Mouse (Mus musculus): ENCODE data around the gene Abhd16b. TPM values are rescaled to one million over a fixed set of nuclear protein-coding genes. Genes with fewer than 3 reads are reported as not detected.

Gene Abhd16b
- not detected for polyA plus RNA-seq (2017; shearing (Covaris generic))

DNA sequence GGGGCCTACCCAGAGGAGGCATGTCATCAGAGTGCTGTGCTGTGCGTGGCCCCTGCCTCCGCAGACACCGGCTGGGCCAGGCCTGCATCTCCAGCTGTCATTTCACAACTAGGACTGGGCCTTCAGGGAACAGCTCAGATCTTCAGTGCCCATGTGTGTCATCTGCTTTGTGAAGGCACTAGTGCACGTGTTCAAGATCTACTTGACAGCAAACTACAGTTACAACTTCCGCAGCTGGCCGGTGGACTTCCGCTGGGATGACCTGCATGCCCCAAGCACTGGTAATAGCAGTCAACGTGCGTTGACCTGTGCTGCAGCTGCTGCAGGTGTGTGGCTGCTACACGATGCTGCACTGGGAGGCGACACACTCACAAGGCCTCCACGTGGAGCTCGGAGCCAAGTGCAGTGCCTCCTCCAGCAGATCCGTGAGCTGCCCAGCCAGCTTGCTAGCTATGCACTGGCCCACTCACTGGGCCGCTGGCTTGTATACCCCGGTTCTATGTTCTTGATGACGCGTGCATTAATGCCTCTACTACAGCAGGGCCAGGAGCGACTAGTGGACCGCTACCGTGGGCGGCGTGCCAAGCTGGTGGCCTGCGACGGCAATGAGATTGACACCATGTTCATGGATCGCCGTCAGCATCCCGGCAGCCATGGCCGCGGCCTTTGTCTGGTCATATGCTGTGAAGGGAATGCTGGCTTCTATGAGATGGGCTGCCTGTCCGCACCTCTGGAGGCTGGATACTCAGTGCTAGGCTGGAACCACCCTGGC lies at the start of gene Abhd16b:
Gene Abhd16b (plus strand): TSS at position 51 of the 772 bp plus-strand sequence.

DNA sequence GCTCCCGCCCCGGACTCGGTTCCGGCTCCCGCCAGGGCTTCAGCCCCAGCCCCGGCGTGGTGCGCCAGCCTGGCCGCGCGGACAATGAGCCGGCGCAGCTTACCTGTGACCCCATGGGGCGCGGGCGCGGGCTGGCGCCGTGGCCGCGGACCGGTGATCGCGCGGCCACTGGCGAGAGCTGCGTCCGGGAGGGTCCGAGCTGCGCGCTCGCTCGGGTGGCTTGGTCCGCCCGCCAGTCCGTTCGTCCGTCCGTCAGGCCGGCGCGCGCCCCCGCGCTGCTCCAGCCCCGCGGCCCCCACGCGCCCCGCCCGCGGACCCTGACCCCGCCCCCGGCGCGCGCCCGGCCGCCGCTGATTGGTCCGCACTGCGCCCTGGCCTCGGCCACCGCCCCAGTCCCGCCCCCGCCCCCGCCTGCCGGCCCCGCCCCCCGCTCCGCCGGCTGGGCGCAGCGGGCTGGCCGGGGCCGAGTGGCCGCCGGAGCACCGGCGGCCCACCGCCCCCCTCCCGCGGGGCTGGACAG lies 33.8 kb upstream of the Abhd16b start, which contains the start of gene Zbtb46:
Gene Zbtb46 (minus strand): TSS at position 274 of the 520 bp plus-strand sequence.

DNA sequence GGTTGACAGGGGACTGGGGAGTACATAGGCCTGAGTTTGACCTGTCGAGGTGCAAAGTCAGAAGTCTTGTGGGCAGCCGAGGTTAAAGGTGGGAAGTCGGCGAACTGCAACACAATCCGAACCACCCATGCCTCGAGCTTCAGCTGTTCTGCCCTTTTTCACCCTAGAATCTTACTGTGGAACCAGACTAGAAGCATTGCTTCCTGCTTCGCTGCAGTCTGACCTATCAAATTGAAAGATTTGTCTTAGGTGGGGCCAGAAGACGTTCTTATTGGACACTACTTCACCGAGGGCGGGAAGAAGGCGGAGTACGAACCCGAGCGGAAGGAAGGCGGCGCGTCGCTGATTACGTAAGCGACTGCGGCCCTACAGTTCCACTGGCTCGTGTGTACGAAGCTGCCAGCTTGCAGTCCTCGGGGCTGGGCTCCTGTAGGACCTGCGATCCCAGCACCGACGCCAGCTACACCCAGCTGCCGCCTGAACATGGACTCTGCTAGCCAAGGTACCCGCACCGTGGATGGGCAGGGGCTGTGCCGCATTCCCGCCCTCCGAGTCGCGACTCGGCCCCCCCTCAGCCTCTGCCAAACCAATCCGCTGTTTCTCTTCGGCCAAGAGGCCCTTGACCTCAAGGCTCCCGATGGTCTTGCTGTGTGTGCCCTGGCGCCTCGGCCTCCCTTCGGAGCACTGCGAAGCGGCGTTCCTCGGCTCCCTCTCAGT lies 4.0 kb downstream of the Abhd16b start, which contains the start of gene Tpd52l2:
Gene Tpd52l2 (plus strand): TSS at position 312 of the 717 bp plus-strand sequence.

DNA sequence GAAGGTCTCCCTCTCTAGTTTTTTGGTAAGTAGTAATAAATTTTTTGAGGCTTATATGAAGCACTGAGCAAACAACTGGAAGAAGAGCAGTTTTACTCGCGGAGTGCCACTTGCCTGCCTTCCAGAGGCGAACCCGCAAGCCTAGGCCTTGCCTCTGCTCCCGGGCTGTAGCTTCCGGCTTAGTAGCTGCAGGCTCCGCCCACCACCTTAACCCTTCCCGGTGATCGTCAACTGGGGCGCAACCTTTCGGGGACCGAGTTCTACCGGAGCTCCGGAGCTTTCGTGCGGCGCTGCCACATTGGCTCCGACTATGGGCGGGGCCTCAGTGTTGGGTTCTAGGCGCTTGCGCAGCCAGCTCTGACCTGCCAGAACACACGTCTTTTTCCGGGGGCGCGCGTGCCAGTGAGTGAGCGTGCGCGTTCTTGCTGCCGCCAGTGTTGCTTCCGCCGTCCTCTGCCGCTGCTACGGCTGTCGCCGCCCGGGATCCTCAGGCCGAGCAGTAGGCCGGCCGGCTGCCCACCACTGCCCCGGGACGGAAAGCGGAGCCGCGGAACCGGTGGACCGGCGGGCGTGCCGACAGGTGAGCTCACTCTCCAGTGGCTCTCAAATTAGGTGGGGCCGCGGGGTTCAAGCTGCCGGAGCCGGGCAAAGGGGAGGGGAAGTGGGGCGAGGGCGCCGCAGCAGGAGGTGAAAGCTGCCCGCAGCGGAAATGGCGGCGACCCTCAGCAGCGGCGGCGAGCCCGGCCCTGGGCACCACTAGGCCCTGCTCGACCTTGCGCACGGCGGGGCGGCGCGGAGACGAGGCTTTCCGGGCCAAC lies 27.3 kb downstream of the Abhd16b start, which contains the start of gene Dnajc5:
Gene Dnajc5 (plus strand): TSS at position 368 of the 818 bp plus-strand sequence.

Other genes with a start within 250 kb of the Abhd16b start
- 30.5 TPM for gene Gmeb2, start 205.2 kb upstream of the Abhd16b start, polyA plus RNA-seq (2017; shearing (Covaris generic))
- gene Stmn3, start 178.7 kb upstream of the Abhd16b start, polyA plus RNA-seq (2017; shearing (Covaris generic)) = not detected
- 64.7 TPM for gene Rtel1, start 173.5 kb upstream of the Abhd16b start, polyA plus RNA-seq (2017; shearing (Covaris generic))
- 85.5 TPM for gene Zgpat, start 128.3 kb upstream of the Abhd16b start, polyA plus RNA-seq (2017; shearing (Covaris generic))
- gene Arfrp1, start 127.8 kb upstream of the Abhd16b start, polyA plus RNA-seq (2017; shearing (Covaris generic)) = 124 TPM
- gene Lime1, start 113.1 kb upstream of the Abhd16b start, polyA plus RNA-seq (2017; shearing (Covaris generic)) = 301 TPM
- gene Zbtb46, start 33.8 kb upstream of the Abhd16b start, polyA plus RNA-seq (2017; shearing (Covaris generic)) = 16.9 TPM
- gene Tpd52l2, start 3.9 kb downstream of the Abhd16b start, polyA plus RNA-seq (2017; shearing (Covaris generic)) = 90.8 TPM
- 138 TPM for gene Dnajc5, start 27.3 kb downstream of the Abhd16b start, polyA plus RNA-seq (2017; shearing (Covaris generic))
- gene Uckl1, start 91.7 kb downstream of the Abhd16b start, polyA plus RNA-seq (2017; shearing (Covaris generic)) = 113 TPM
- gene Prpf6, start 98.7 kb downstream of the Abhd16b start, polyA plus RNA-seq (2017; shearing (Covaris generic)) = 97.7 TPM
- gene Zfp512b, start 99.6 kb downstream of the Abhd16b start, polyA plus RNA-seq (2017; shearing (Covaris generic)) = 26.2 TPM
- gene Samd10, start 106.0 kb downstream of the Abhd16b start, polyA plus RNA-seq (2017; shearing (Covaris generic)) = 14.5 TPM
- gene Gm29797, start 163.8 kb downstream of the Abhd16b start, polyA plus RNA-seq (2017; shearing (Covaris generic)) = not detected
- gene Sox18, start 178.4 kb downstream of the Abhd16b start, polyA plus RNA-seq (2017; shearing (Covaris generic)) = not detected
- 21.5 TPM for gene Tcea2, start 187.1 kb downstream of the Abhd16b start, polyA plus RNA-seq (2017; shearing (Covaris generic))
- 102 TPM for gene Rgs19, start 200.8 kb downstream of the Abhd16b start, polyA plus RNA-seq (2017; shearing (Covaris generic))
- not detected for gene Lkaaear1, start 205.2 kb downstream of the Abhd16b start, polyA plus RNA-seq (2017; shearing (Covaris generic))
- 0.12 TPM for gene Oprl1, start 221.8 kb downstream of the Abhd16b start, polyA plus RNA-seq (2017; shearing (Covaris generic))